Mouse (Mus musculus) midbrain, embryonic 15.5 days (tissue): ENCODE measurements around the gene Jph3. TPM values are rescaled to one million over a fixed set of nuclear protein-coding genes. Genes with fewer than 3 reads are reported as not detected.

Source experiments
- ATAC-seq: fragments of 200-750 bp; cut with Nextera tagmentation; replicated peaks from 2 replicates; pipeline ENCODE4 v1.8.0; 2017; ENCODE audit warnings: moderate TSS enrichment
- H3K27ac ChIP-seq: fragments of 300-500 bp; sonication (generic); 2 replicates; pipeline ENCODE4 v1.5.1; 2015; ENCODE audit warnings: mild to moderate bottlenecking, inconsistent platforms
- H3K27me3 ChIP-seq: fragments of 300-500 bp; sonication (generic); replicated peaks from 2 replicates; pipeline ENCODE4 v1.6.1; 2015; ENCODE audit warnings: inconsistent platforms
- H3K36me3 ChIP-seq: fragments of 300-500 bp; sonication (generic); replicated peaks from 2 replicates; pipeline ENCODE4 v1.6.1; 2015; ENCODE audit warnings: inconsistent platforms
- H3K4me1 ChIP-seq: fragments of 300-500 bp; sonication (generic); 2 replicates; pipeline ENCODE4 v1.6.1; 2015; ENCODE audit warnings: inconsistent platforms
- H3K4me2 ChIP-seq: fragments of 300-500 bp; sonication (generic); 2 replicates; pipeline ENCODE4 v1.6.1; 2015; ENCODE audit warnings: inconsistent platforms, mild to moderate bottlenecking, moderate library complexity
- H3K4me3 ChIP-seq: fragments of 300-500 bp; sonication (generic); 2 replicates; pipeline ENCODE4 v1.5.1; 2015; ENCODE audit warnings: mild to moderate bottlenecking, inconsistent platforms
- H3K9ac ChIP-seq: fragments of 300-500 bp; sonication (generic); 2 replicates; pipeline ENCODE4 v1.6.1; 2015; ENCODE audit warnings: mild to moderate bottlenecking, inconsistent platforms
- H3K9me3 ChIP-seq: fragments of 300-500 bp; sonication (generic); 2 replicates; pipeline ENCODE4 v1.6.1; 2016; ENCODE audit warnings: inconsistent platforms
- WGBS: fragments of 180-500 bp; shearing (Covaris S2); methylation state at CpG from one replicate; pipeline ENCODE4 v1.1.7; 2015; ENCODE audit warnings: mixed read lengths; 5-methylcytosine and 5-hydroxymethylcytosine counted together
- polyA plus RNA-seq: library from polyadenylated mRNA; unstranded; fragments of >200 nt; fragmentation: Nextera tagmentation; extraction: Ambion mirVana; gene quantifications from 2 replicates; pipeline ENCODE4 v1.2.1, GENCODE M21; 2015

Gene Jph3
- polyA plus RNA-seq: 111 and 114 TPM in 2 replicates

- Histone ChIP-seq H3K4me2 (peak within 1 kb of the TSS; percentile 91), H3K9ac (peak within 1 kb of the TSS; percentile 76), H3K27me3 (peaks cover 10% of the 10 kb centered on the region), H3K36me3 (no peaks in the 10 kb centered on the region), H3K9me3 (no peaks in the 10 kb centered on the region), H3K27ac (peak within 1 kb of the TSS; percentile 59), H3K4me3 (peak within 1 kb of the TSS; percentile 81), H3K4me1 (peaks cover 23% of the 10 kb centered on the region)
- ATAC-seq: no peak
- WGBS: 8% methylated on average over 12 of the region's 12 CpGs
Measured at GRCm38 (mm10) chr8:121729323-121729722, at the start of gene Jph3. Gene Jph3 (plus strand): TSS chr8:121729623.

- Histone ChIP-seq H3K36me3 (no peaks in the 10 kb centered on the region), H3K9ac (no peak overlapping the region), H3K9me3 (no peaks in the 10 kb centered on the region), H3K4me2 (no peak overlapping the region), H3K27ac (no peak overlapping the region), H3K4me3 (no peak overlapping the region), H3K4me1 (no peaks in the 10 kb centered on the region), H3K27me3 (no peaks in the 10 kb centered on the region)
- WGBS: 88% methylated on average over 4 of the region's 4 CpGs
- ATAC-seq: no peak
Measured at GRCm38 (mm10) chr8:121680896-121681295, 48.5 kb upstream of the Jph3 start.

- Histone ChIP-seq H3K27ac (no peak overlapping the region), H3K4me1 (no peaks in the 10 kb centered on the region), H3K4me2 (no peak overlapping the region), H3K27me3 (no peaks in the 10 kb centered on the region), H3K4me3 (no peak overlapping the region), H3K9me3 (no peaks in the 10 kb centered on the region), H3K9ac (no peak overlapping the region), H3K36me3 (no peaks in the 10 kb centered on the region)
- ATAC-seq: no peak
- WGBS: 66% methylated on average over 10 of the region's 10 CpGs
Measured at GRCm38 (mm10) chr8:121681457-121681856, 48.0 kb upstream of the Jph3 start.

- Histone ChIP-seq H3K9me3 (no peaks in the 10 kb centered on the region), H3K27ac (no peak overlapping the region), H3K4me3 (no peak overlapping the region), H3K4me1 (peaks cover 17% of the 10 kb centered on the region), H3K9ac (no peak overlapping the region), H3K4me2 (no peak overlapping the region), H3K27me3 (no peaks in the 10 kb centered on the region), H3K36me3 (no peaks in the 10 kb centered on the region)
- ATAC-seq: no peak
- WGBS: 85% methylated on average over 10 of the region's 10 CpGs
Measured at GRCm38 (mm10) chr8:121683083-121683832, 46.2 kb upstream of the Jph3 start.

GRCm38 (mm10) chr8:121685419-121685818 is 44.0 kb upstream of the Jph3 start:
- Histone ChIP-seq H3K36me3 (no peaks in the 10 kb centered on the region), H3K27ac (no peak overlapping the region), H3K27me3 (no peaks in the 10 kb centered on the region), H3K4me3 (no peak overlapping the region), H3K9ac (no peak overlapping the region), H3K4me2 (no peak overlapping the region), H3K9me3 (no peaks in the 10 kb centered on the region), H3K4me1 (peaks cover 23% of the 10 kb centered on the region)
- ATAC-seq: no peak
- WGBS: 28% methylated on average over 4 of the region's 4 CpGs

- Histone ChIP-seq H3K4me1 (peaks cover 23% of the 10 kb centered on the region), H3K9me3 (no peaks in the 10 kb centered on the region), H3K36me3 (no peaks in the 10 kb centered on the region), H3K27me3 (no peaks in the 10 kb centered on the region), H3K9ac (no peak overlapping the region), H3K4me3 (no peak overlapping the region), H3K4me2 (0 out of 2 replicates have a peak overlapping the region, but pooled peaks have one; percentile 9), H3K27ac (peak overlapping the region; percentile 92)
- ATAC-seq: peak; percentile 71
- 43% methylated on average over 14 of the region's 14 CpGs for WGBS
Measured at GRCm38 (mm10) chr8:121687455-121688161, 41.8 kb upstream of the Jph3 start.

GRCm38 (mm10) chr8:121688496-121688895 is 40.9 kb upstream of the Jph3 start:
- H3K36me3 ChIP-seq: no peaks in the 10 kb centered on the region
- no peak overlapping the region for H3K4me2 ChIP-seq
- peak overlapping the region; percentile 92 for H3K27ac ChIP-seq
- no peaks in the 10 kb centered on the region for H3K27me3 ChIP-seq
- 0 out of 2 replicates have a peak, but pooled peaks have one; percentile 8 for ATAC-seq
- 51% methylated on average over 5 of the region's 5 CpGs for WGBS
- no peaks in the 10 kb centered on the region for H3K9me3 ChIP-seq
- peaks cover 23% of the 10 kb centered on the region for H3K4me1 ChIP-seq
- no peak overlapping the region for H3K4me3 ChIP-seq
- no peak overlapping the region for H3K9ac ChIP-seq

- Histone ChIP-seq H3K27me3 (no peaks in the 10 kb centered on the region), H3K4me2 (no peak overlapping the region), H3K36me3 (no peaks in the 10 kb centered on the region), H3K27ac (no peak overlapping the region), H3K9me3 (no peaks in the 10 kb centered on the region), H3K4me3 (no peak overlapping the region), H3K9ac (no peak overlapping the region), H3K4me1 (peaks cover 18% of the 10 kb centered on the region)
- ATAC-seq: no peak
- 48% methylated on average over 4 of the region's 4 CpGs for WGBS
Measured at GRCm38 (mm10) chr8:121694453-121694852, 35.0 kb upstream of the Jph3 start.

GRCm38 (mm10) chr8:121695585-121696184 is 33.7 kb upstream of the Jph3 start:
- Histone ChIP-seq H3K4me2 (no peak overlapping the region), H3K4me3 (no peak overlapping the region), H3K27me3 (no peaks in the 10 kb centered on the region), H3K9ac (no peak overlapping the region), H3K36me3 (no peaks in the 10 kb centered on the region), H3K9me3 (no peaks in the 10 kb centered on the region), H3K27ac (no peak overlapping the region), H3K4me1 (peaks cover 20% of the 10 kb centered on the region)
- ATAC-seq: no peak
- WGBS: 89% methylated on average over 6 of the region's 6 CpGs

GRCm38 (mm10) chr8:121697735-121698614 is 31.4 kb upstream of the Jph3 start:
- Histone ChIP-seq H3K27ac (peak overlapping the region; percentile 81), H3K27me3 (no peaks in the 10 kb centered on the region), H3K9me3 (no peaks in the 10 kb centered on the region), H3K4me2 (peak overlapping the region; percentile 37), H3K4me1 (peaks cover 20% of the 10 kb centered on the region), H3K9ac (peak overlapping the region; percentile 7; the same call in 1 of the 2 replicates), H3K36me3 (no peaks in the 10 kb centered on the region), H3K4me3 (peak overlapping the region; percentile 6; the same call in 1 of the 2 replicates)
- 0% methylated on average over 16 of the region's 17 CpGs for WGBS
- peak; percentile 66 for ATAC-seq

GRCm38 (mm10) chr8:121698615-121699101 is 30.8 kb upstream of the Jph3 start:
- 6% methylated on average over 9 of the region's 9 CpGs for WGBS
- peak overlapping the region; percentile 6; the same call in 1 of the 2 replicates for H3K4me3 ChIP-seq

More at GRCm38 (mm10) chr8:121698615-121699101, 30.8 kb upstream of the Jph3 start:
- Histone ChIP-seq H3K36me3 (no peaks in the 10 kb centered on the region), H3K4me2 (peak overlapping the region; percentile 37), H3K27me3 (no peaks in the 10 kb centered on the region), H3K4me1 (peaks cover 20% of the 10 kb centered on the region), H3K27ac (peak overlapping the region; percentile 81), H3K9ac (no peak overlapping the region), H3K9me3 (no peaks in the 10 kb centered on the region)
- ATAC-seq: peak; percentile 24; the same call in 1 of the 2 replicates
